Mouse (Mus musculus): ENCODE measurements at regions not wholly inside any gene's neighbourhood (a gene's known extent, or its start where the extent isn't known, plus 50 kb on each side); places are given as distances from the start of the nearest gene placed in this dataset.
"Not testable (repeated sequence)": the region's sequence is repeated elsewhere in the genome, so short reads cannot be mapped to it uniquely, and the experiment has no call there.

- no peaks in the 10 kb centered on the region for H3K4me1 ChIP-seq (ENCODE audit: control insufficient read depth, insufficient read depth, low read length)
- H3K27me3 ChIP-seq (ENCODE audit: control insufficient read depth, insufficient read depth, low read depth, low read length): no peaks in the 10 kb centered on the region
- H3K27ac ChIP-seq (ENCODE audit: low read length): no peak overlapping the region
- ATAC-seq: no peak
- no peak overlapping the region for H3K4me3 ChIP-seq (ENCODE audit: low read depth, low read length)
- WGBS: 90% methylated on average over 2 of the region's 2 CpGs
- H3K36me3 ChIP-seq (ENCODE audit: control insufficient read depth, insufficient read depth, low read length): no peaks in the 10 kb centered on the region
- no peak overlapping the region for H3K9ac ChIP-seq (ENCODE audit: low read depth, low read length)
- no peaks in the 10 kb centered on the region for H3K9me3 ChIP-seq (replicated peaks; ENCODE audit: control insufficient read depth, low read length, poor library complexity, severe bottlenecking)
- H3K4me2 ChIP-seq (ENCODE audit: low read length): no peak overlapping the region
Measured at GRCm38 (mm10) chr4:131438403-131438802, 399.7 kb downstream of the Ptpru start.

- H3K27me3 ChIP-seq (ENCODE audit: control insufficient read depth, insufficient read depth, low read depth, low read length): no peaks in the 10 kb centered on the region
- WGBS: 26% methylated on average over 2 of the region's 2 CpGs
- no peaks in the 10 kb centered on the region for H3K36me3 ChIP-seq (ENCODE audit: control insufficient read depth, insufficient read depth, low read length)
- H3K4me2 ChIP-seq (ENCODE audit: low read length): no peak overlapping the region
- no peak overlapping the region for H3K27ac ChIP-seq (ENCODE audit: low read length)
- no peaks in the 10 kb centered on the region for H3K4me1 ChIP-seq (ENCODE audit: control insufficient read depth, insufficient read depth, low read length)
- no peak for ATAC-seq
- H3K9ac ChIP-seq (ENCODE audit: low read depth, low read length): no peak overlapping the region
- no peak overlapping the region for H3K4me3 ChIP-seq (ENCODE audit: low read depth, low read length)
- H3K9me3 ChIP-seq (replicated peaks; ENCODE audit: control insufficient read depth, low read length, poor library complexity, severe bottlenecking): no peaks in the 10 kb centered on the region
Measured at GRCm38 (mm10) chr4:131438883-131439282, 399.2 kb downstream of the Ptpru start.

- Histone ChIP-seq H3K27ac (ENCODE audit: low read length) (no peak overlapping the region), H3K9me3 (replicated peaks; ENCODE audit: control insufficient read depth, low read length, poor library complexity, severe bottlenecking) (no peaks in the 10 kb centered on the region), H3K27me3 (ENCODE audit: control insufficient read depth, insufficient read depth, low read depth, low read length) (no peaks in the 10 kb centered on the region), H3K4me2 (ENCODE audit: low read length) (no peak overlapping the region), H3K9ac (ENCODE audit: low read depth, low read length) (no peak overlapping the region), H3K4me3 (ENCODE audit: low read depth, low read length) (no peak overlapping the region), H3K4me1 (ENCODE audit: control insufficient read depth, insufficient read depth, low read length) (no peaks in the 10 kb centered on the region), H3K36me3 (ENCODE audit: control insufficient read depth, insufficient read depth, low read length) (no peaks in the 10 kb centered on the region)
- WGBS: 79% methylated on average over 3 of the region's 3 CpGs
- no peak for ATAC-seq
Measured at GRCm38 (mm10) chr4:131440845-131441244, 397.2 kb downstream of the Ptpru start.

- Histone ChIP-seq H3K9me3 (replicated peaks; ENCODE audit: control insufficient read depth, low read length, poor library complexity, severe bottlenecking) (no peaks in the 10 kb centered on the region), H3K9ac (ENCODE audit: low read depth, low read length) (no peak overlapping the region), H3K4me3 (ENCODE audit: low read depth, low read length) (no peak overlapping the region), H3K4me1 (ENCODE audit: control insufficient read depth, insufficient read depth, low read length) (no peaks in the 10 kb centered on the region), H3K27me3 (ENCODE audit: control insufficient read depth, insufficient read depth, low read depth, low read length) (no peaks in the 10 kb centered on the region), H3K27ac (ENCODE audit: low read length) (no peak overlapping the region), H3K4me2 (ENCODE audit: low read length) (no peak overlapping the region), H3K36me3 (ENCODE audit: control insufficient read depth, insufficient read depth, low read length) (no peaks in the 10 kb centered on the region)
- no peak for ATAC-seq
- 74% methylated on average over 2 of the region's 2 CpGs for WGBS
Measured at GRCm38 (mm10) chr4:131443518-131443917, 394.6 kb downstream of the Ptpru start.

- not testable (repeated sequence) for ATAC-seq; H3K9ac ChIP-seq (ENCODE audit: low read depth, low read length)
Measured at GRCm38 (mm10) chr4:131450296-131450695, 387.8 kb downstream of the Ptpru start.

GRCm38 (mm10) chr4:131457551-131457950 is 380.5 kb downstream of the Ptpru start:
- H3K36me3 ChIP-seq (ENCODE audit: control insufficient read depth, insufficient read depth, low read length): no peaks in the 10 kb centered on the region
- 21% methylated on average over 7 of the region's 7 CpGs for WGBS
- no peak overlapping the region for H3K9ac ChIP-seq (ENCODE audit: low read depth, low read length)
- no peak for ATAC-seq
- H3K27me3 ChIP-seq (ENCODE audit: control insufficient read depth, insufficient read depth, low read depth, low read length): no peaks in the 10 kb centered on the region
- H3K4me3 ChIP-seq (ENCODE audit: low read depth, low read length): no peak overlapping the region
- no peaks in the 10 kb centered on the region for H3K9me3 ChIP-seq (replicated peaks; ENCODE audit: control insufficient read depth, low read length, poor library complexity, severe bottlenecking)
- H3K4me1 ChIP-seq (ENCODE audit: control insufficient read depth, insufficient read depth, low read length): peaks cover 10% of the 10 kb centered on the region
- no peak overlapping the region for H3K4me2 ChIP-seq (ENCODE audit: low read length)
- no peak overlapping the region; the same call in 1 of the 2 replicates for H3K27ac ChIP-seq (ENCODE audit: low read length)

More at GRCm38 (mm10) chr4:131450296-131450695, 387.8 kb downstream of the Ptpru start:
- 74% methylated on average over 1 of the region's 1 CpGs for WGBS
- not testable (repeated sequence) for H3K27me3 ChIP-seq (ENCODE audit: control insufficient read depth, insufficient read depth, low read depth, low read length); H3K4me1 ChIP-seq (ENCODE audit: control insufficient read depth, insufficient read depth, low read length); H3K27ac ChIP-seq (ENCODE audit: low read length); H3K9me3 ChIP-seq (replicated peaks; ENCODE audit: control insufficient read depth, low read length, poor library complexity, severe bottlenecking); H3K36me3 ChIP-seq (ENCODE audit: control insufficient read depth, insufficient read depth, low read length); H3K4me3 ChIP-seq (ENCODE audit: low read depth, low read length); H3K4me2 ChIP-seq (ENCODE audit: low read length)

GRCm38 (mm10) chr4:131459746-131460145 is 378.3 kb downstream of the Ptpru start:
- Histone ChIP-seq H3K36me3 (ENCODE audit: control insufficient read depth, insufficient read depth, low read length) (no peaks in the 10 kb centered on the region), H3K4me2 (ENCODE audit: low read length) (no peak overlapping the region), H3K4me1 (ENCODE audit: control insufficient read depth, insufficient read depth, low read length) (peaks cover 10% of the 10 kb centered on the region), H3K9ac (ENCODE audit: low read depth, low read length) (no peak overlapping the region), H3K27ac (ENCODE audit: low read length) (no peak overlapping the region), H3K9me3 (replicated peaks; ENCODE audit: control insufficient read depth, low read length, poor library complexity, severe bottlenecking) (no peaks in the 10 kb centered on the region), H3K27me3 (ENCODE audit: control insufficient read depth, insufficient read depth, low read depth, low read length) (no peaks in the 10 kb centered on the region), H3K4me3 (ENCODE audit: low read depth, low read length) (no peak overlapping the region)
- ATAC-seq: no peak
- WGBS: 80% methylated on average over 5 of the region's 5 CpGs

- ATAC-seq: no peak
- Histone ChIP-seq H3K4me3 (ENCODE audit: low read depth, low read length) (no peak overlapping the region), H3K9me3 (replicated peaks; ENCODE audit: control insufficient read depth, low read length, poor library complexity, severe bottlenecking) (peaks cover 7% of the 10 kb centered on the region), H3K9ac (ENCODE audit: low read depth, low read length) (no peak overlapping the region), H3K4me2 (ENCODE audit: low read length) (no peak overlapping the region), H3K4me1 (ENCODE audit: control insufficient read depth, insufficient read depth, low read length) (peaks cover 10% of the 10 kb centered on the region), H3K27me3 (ENCODE audit: control insufficient read depth, insufficient read depth, low read depth, low read length) (no peaks in the 10 kb centered on the region), H3K36me3 (ENCODE audit: control insufficient read depth, insufficient read depth, low read length) (no peaks in the 10 kb centered on the region), H3K27ac (ENCODE audit: low read length) (no peak overlapping the region)
- 46% methylated on average over 4 of the region's 4 CpGs for WGBS
Measured at GRCm38 (mm10) chr4:131461312-131461711, 376.8 kb downstream of the Ptpru start.

GRCm38 (mm10) chr4:131461728-131462127 is 376.4 kb downstream of the Ptpru start:
- Histone ChIP-seq H3K27ac (ENCODE audit: low read length) (peak overlapping the region; percentile 38), H3K4me3 (ENCODE audit: low read depth, low read length) (no peak overlapping the region), H3K9ac (ENCODE audit: low read depth, low read length) (no peak overlapping the region), H3K27me3 (ENCODE audit: control insufficient read depth, insufficient read depth, low read depth, low read length) (no peaks in the 10 kb centered on the region), H3K36me3 (ENCODE audit: control insufficient read depth, insufficient read depth, low read length) (no peaks in the 10 kb centered on the region), H3K9me3 (replicated peaks; ENCODE audit: control insufficient read depth, low read length, poor library complexity, severe bottlenecking) (peaks cover 8% of the 10 kb centered on the region), H3K4me1 (ENCODE audit: control insufficient read depth, insufficient read depth, low read length) (peaks cover 10% of the 10 kb centered on the region), H3K4me2 (ENCODE audit: low read length) (no peak overlapping the region)
- 0 out of 2 replicates have a peak, but pooled peaks have one; percentile 48 for ATAC-seq
- 34% methylated on average over 7 of the region's 7 CpGs for WGBS
